Mouse (Mus musculus) bone marrow macrophage, adult 2 months (primary cell): ENCODE measurements around the gene Unc93b1.

ENCODE experiments used
- CTCF ChIP-seq: IDR thresholded peaks from 2 replicates; pipeline ENCODE4 v1.5.1; 2012; ENCODE audit warnings: low read depth, mild to moderate bottlenecking, low read length, moderate library complexity
- POLR2A ChIP-seq: IDR thresholded peaks from 2 replicates; pipeline ENCODE4 v1.6.1; 2012; ENCODE audit warnings: mild to moderate bottlenecking, low read depth, low read length, borderline replicate concordance

DNA sequence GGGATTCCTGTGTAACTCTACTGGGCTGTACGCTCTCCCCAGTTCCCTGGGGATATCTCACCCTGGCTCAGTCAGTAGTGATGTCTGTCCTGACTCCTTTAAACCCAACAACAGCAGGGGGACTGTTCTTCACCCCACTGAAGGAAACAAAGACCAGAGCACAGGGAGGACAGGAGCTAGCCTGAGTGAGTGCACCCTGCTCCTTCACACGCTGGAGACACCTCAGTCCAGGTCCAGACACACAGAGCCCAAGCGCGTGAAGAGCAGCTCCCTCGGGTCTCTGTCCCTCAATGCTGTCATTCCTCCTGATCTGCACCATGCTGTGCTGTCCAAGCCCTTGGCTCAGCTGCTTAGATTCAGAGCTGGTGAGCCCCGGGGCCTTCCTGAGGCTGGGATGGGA is 8.3 kb upstream of the Unc93b1 start:
- TF ChIP-seq POLR2A (no peak), CTCF (no peak)
